Mouse (Mus musculus) MEL (cell line): ENCODE data around the gene Omd. TPM values are rescaled to one million over a fixed set of nuclear protein-coding genes. Genes with fewer than 3 reads are reported as not detected.

Experiments
- DNase-seq: peaks from one replicate; pipeline ENCODE4 v3.0.0; 2011; ENCODE audit warnings: low read depth, low spot score
- H3K27ac ChIP-seq: 2 replicates; pipeline ENCODE4 v1.5.1; 2012; ENCODE audit warnings: low read depth, mild to moderate bottlenecking, control low read depth, low read length, moderate library complexity; ENCODE audit not compliant: control insufficient read depth
- H3K27me3 ChIP-seq, 2 experiments: fragments of 150-350 bp in 1 of 2; sonication (generic) in 1 of 2; 2 replicates each; pipeline ENCODE4 v1.6.1; 2012; ENCODE audit warnings: low read length in 2 of 2, mild to moderate bottlenecking in 2 of 2, improper control_type of control experiment in 1 of 2, moderate library complexity in 1 of 2; ENCODE audit not compliant: insufficient read depth in 2 of 2, control insufficient read depth in 1 of 2
- H3K36me3 ChIP-seq, 2 experiments: 2 replicates each; pipeline ENCODE4 v1.6.1; 2012 to 2014; ENCODE audit warnings: low read length in 2 of 2, improper control_type of control experiment in 1 of 2, inconsistent platforms in 1 of 2, mild to moderate bottlenecking in 1 of 2; ENCODE audit not compliant: insufficient read depth in 2 of 2, control insufficient read depth in 1 of 2
- H3K4me1 ChIP-seq, 2 experiments: fragments of 150-350 bp in 1 of 2; sonication (generic) in 1 of 2; 2 replicates each; pipeline ENCODE4 v1.6.1; 2012; ENCODE audit warnings: low read length in 2 of 2, improper control_type of control experiment in 1 of 2, mild to moderate bottlenecking in 1 of 2; ENCODE audit not compliant: insufficient read depth in 2 of 2, control insufficient read depth in 1 of 2
- H3K4me3 ChIP-seq, 2 experiments: fragments of 150-350 bp in 1 of 2; sonication (generic) in 1 of 2; 2 replicates each; pipeline ENCODE4 v1.5.1; 2012; ENCODE audit warnings: low read depth in 2 of 2, low read length in 2 of 2, mild to moderate bottlenecking in 2 of 2, moderate library complexity in 2 of 2, control low read depth in 1 of 2, improper control_type of control experiment in 1 of 2; ENCODE audit not compliant: control insufficient read depth in 1 of 2, insufficient read depth in 1 of 2
- H3K79me2 ChIP-seq: 2 replicates; pipeline ENCODE4 v1.6.1; 2012; ENCODE audit warnings: mild to moderate bottlenecking, low read length, moderate library complexity; ENCODE audit not compliant: control insufficient read depth, poor library complexity, insufficient read depth
- H3K9ac ChIP-seq: 2 replicates; pipeline ENCODE4 v1.6.1; 2012; ENCODE audit warnings: low read depth, mild to moderate bottlenecking, control low read depth, low read length, moderate library complexity; ENCODE audit not compliant: control insufficient read depth, poor library complexity, severe bottlenecking
- H3K9me3 ChIP-seq: fragments of 150-350 bp; sonication (generic); replicated peaks from 2 replicates; pipeline ENCODE4 v1.6.1; 2012; ENCODE audit warnings: mild to moderate bottlenecking, low read length, improper control_type of control experiment, moderate library complexity; ENCODE audit not compliant: insufficient read depth
- CHD2 ChIP-seq: IDR thresholded peaks from 2 replicates; pipeline ENCODE4 v1.6.1; 2011; ENCODE audit warnings: low read length, improper control_type of control experiment
- CTCF ChIP-seq, 3 experiments: IDR thresholded peaks in 2 of 3; conservative IDR thresholded peaks in 1 of 3; 2 replicates each; pipeline ENCODE4 v1.5.1; 2011 to 2012; ENCODE audit warnings: low read length in 3 of 3, low read depth in 2 of 3, mild to moderate bottlenecking in 2 of 3, improper control_type of control experiment in 1 of 3, inconsistent platforms in 1 of 3, mixed read lengths in 1 of 3, moderate library complexity in 1 of 3; ENCODE audit not compliant: control insufficient read depth in 1 of 3, insufficient read depth in 1 of 3, poor library complexity in 1 of 3, severe bottlenecking in 1 of 3
- EP300 ChIP-seq, 2 experiments: IDR thresholded peaks; 2 replicates each; pipeline ENCODE4 v1.6.1; 2011; ENCODE audit warnings: improper control_type of control experiment in 2 of 2, low read length in 2 of 2, low read depth in 1 of 2, mild to moderate bottlenecking in 1 of 2
- ETS1 ChIP-seq: IDR thresholded peaks from 2 replicates; pipeline ENCODE4 v1.6.1; 2012; ENCODE audit warnings: low read depth, mild to moderate bottlenecking, inconsistent platforms, low read length, improper control_type of control experiment, moderate library complexity
- GABPA ChIP-seq: IDR thresholded peaks from 2 replicates; pipeline ENCODE4 v1.6.1; 2012; ENCODE audit warnings: low read depth, mild to moderate bottlenecking, inconsistent platforms, low read length, improper control_type of control experiment, moderate library complexity
- GATA1 ChIP-seq: IDR thresholded peaks from 2 replicates; pipeline ENCODE4 v1.6.1; 2011; ENCODE audit warnings: low read depth, low read length, improper control_type of control experiment
- HCFC1 ChIP-seq: IDR thresholded peaks from 2 replicates; pipeline ENCODE4 v1.6.1; 2012; ENCODE audit warnings: low read depth, mild to moderate bottlenecking, inconsistent platforms, low read length, improper control_type of control experiment, moderate library complexity
- JUND ChIP-seq: IDR thresholded peaks from 2 replicates; pipeline ENCODE4 v1.6.1; 2011; ENCODE audit warnings: low read depth, mild to moderate bottlenecking, improper control_type of control experiment, low read length
- MAFK ChIP-seq: IDR thresholded peaks from 2 replicates; pipeline ENCODE4 v1.6.1; 2011; ENCODE audit warnings: low read depth, mild to moderate bottlenecking, low read length, improper control_type of control experiment, borderline replicate concordance
- MAZ ChIP-seq: IDR thresholded peaks from 2 replicates; pipeline ENCODE4 v1.6.1; 2012; ENCODE audit warnings: low read depth, mild to moderate bottlenecking, inconsistent platforms, low read length, improper control_type of control experiment
- MXI1 ChIP-seq: IDR thresholded peaks from 2 replicates; pipeline ENCODE4 v1.6.1; 2011; ENCODE audit warnings: mild to moderate bottlenecking, low read depth, low read length, improper control_type of control experiment
- MYB ChIP-seq: IDR thresholded peaks from 2 replicates; pipeline ENCODE4 v1.6.1; 2011; ENCODE audit warnings: mild to moderate bottlenecking, low read depth, low read length, improper control_type of control experiment
- NRF1 ChIP-seq: IDR thresholded peaks from 2 replicates; pipeline ENCODE4 v1.6.1; 2014; ENCODE audit warnings: low read depth, mild to moderate bottlenecking, inconsistent platforms, low read length, improper control_type of control experiment, moderate library complexity; ENCODE audit not compliant: poor library complexity, insufficient read depth, severe bottlenecking
- POLR2A ChIP-seq, 2 experiments: IDR thresholded peaks; 2 replicates each; pipeline ENCODE4 v1.6.1; 2011 to 2012; ENCODE audit warnings: low read length in 2 of 2, mild to moderate bottlenecking in 2 of 2, control low read depth in 1 of 2, improper control_type of control experiment in 1 of 2, low read depth in 1 of 2, moderate library complexity in 1 of 2; ENCODE audit not compliant: control insufficient read depth in 1 of 2, insufficient read depth in 1 of 2, poor library complexity in 1 of 2
- POLR2AphosphoS2 ChIP-seq: IDR thresholded peaks from 2 replicates; pipeline ENCODE4 v1.6.1; 2011; ENCODE audit warnings: low read length, improper control_type of control experiment
- POLR2AphosphoS5 ChIP-seq: IDR thresholded peaks from 2 replicates; pipeline ENCODE4 v1.6.1; 2012; ENCODE audit warnings: low read depth, borderline replicate concordance, mild to moderate bottlenecking, inconsistent platforms, low read length, moderate library complexity, mixed read lengths
- RAD21 ChIP-seq: IDR thresholded peaks from 2 replicates; pipeline ENCODE4 v1.6.1; 2011; ENCODE audit warnings: mild to moderate bottlenecking, low read depth, low read length, improper control_type of control experiment
- RCOR1 ChIP-seq: IDR thresholded peaks from 2 replicates; pipeline ENCODE4 v1.6.1; 2012; ENCODE audit warnings: low read depth, mild to moderate bottlenecking, inconsistent platforms, low read length, improper control_type of control experiment
- SIN3A ChIP-seq: IDR thresholded peaks from 2 replicates; pipeline ENCODE4 v1.6.1; 2012; ENCODE audit warnings: low read length, improper control_type of control experiment, inconsistent platforms
- SMC3 ChIP-seq: IDR thresholded peaks from 2 replicates; pipeline ENCODE4 v1.6.1; 2011; ENCODE audit warnings: low read depth, low read length, improper control_type of control experiment
- TAL1 ChIP-seq: IDR thresholded peaks from 2 replicates; pipeline ENCODE4 v1.6.1; 2012; ENCODE audit warnings: mild to moderate bottlenecking, inconsistent platforms, low read length, moderate library complexity, mixed read lengths
- TBP ChIP-seq: IDR thresholded peaks from 2 replicates; pipeline ENCODE4 v1.8.0; 2011; ENCODE audit warnings: low read depth, low read length, improper control_type of control experiment
- TCF12 ChIP-seq: IDR thresholded peaks from 2 replicates; pipeline ENCODE4 v1.6.1; 2014; ENCODE audit warnings: low read depth, mild to moderate bottlenecking, inconsistent platforms, low read length, improper control_type of control experiment, moderate library complexity
- UBTF ChIP-seq: IDR thresholded peaks from 2 replicates; pipeline ENCODE4 v1.6.1; 2012; ENCODE audit warnings: low read depth, mild to moderate bottlenecking, inconsistent platforms, low read length, improper control_type of control experiment, moderate library complexity, borderline replicate concordance; ENCODE audit not compliant: insufficient read depth
- USF2 ChIP-seq, 2 experiments: IDR thresholded peaks; 2 replicates each; pipeline ENCODE4 v1.6.1; 2011 to 2012; ENCODE audit warnings: improper control_type of control experiment in 2 of 2, low read length in 2 of 2, borderline replicate concordance in 1 of 2, inconsistent platforms in 1 of 2, low read depth in 1 of 2, mild to moderate bottlenecking in 1 of 2; ENCODE audit not compliant: insufficient read depth in 1 of 2
- ZC3H11A ChIP-seq: IDR thresholded peaks from 2 replicates; pipeline ENCODE4 v1.6.1; 2012; ENCODE audit warnings: low read depth, mild to moderate bottlenecking, inconsistent platforms, low read length, improper control_type of control experiment
- ZMIZ1 ChIP-seq: IDR thresholded peaks from 2 replicates; pipeline ENCODE4 v1.6.1; 2012; ENCODE audit warnings: low read depth, mild to moderate bottlenecking, inconsistent platforms, low read length, improper control_type of control experiment, moderate library complexity
- ZNF384 ChIP-seq: IDR thresholded peaks from 2 replicates; pipeline ENCODE4 v1.6.1; 2012; ENCODE audit warnings: low read depth, mild to moderate bottlenecking, inconsistent platforms, low read length, improper control_type of control experiment
- polyA plus RNA-seq, 2 experiments: library from polyadenylated mRNA; stranded (reverse) in 1 of 2; unstranded in 1 of 2; fragments of >175 nt in 1 of 2; fragments of >200 nt in 1 of 2; gene quantifications; 2 replicates each; pipeline versions ENCODE4 v1.2.1 to v1.2.4; 2012; ENCODE audit warnings: low replicate concordance in 2 of 2, low read depth in 1 of 2; ENCODE audit not compliant: insufficient read length in 2 of 2, insufficient read depth in 1 of 2, missing spikeins in 1 of 2
- total RNA-seq: library from RNA; depleted of rRNA; stranded (reverse); fragments of 300-350 nt; gene quantifications from 2 replicates; pipeline ENCODE4 v1.2.3, GENCODE M21; 2012

The Omd gene
- total and polyA plus RNA-seq, 3 experiments, result 0.04 to 4.1 TPM; not detected in 1

DNA sequence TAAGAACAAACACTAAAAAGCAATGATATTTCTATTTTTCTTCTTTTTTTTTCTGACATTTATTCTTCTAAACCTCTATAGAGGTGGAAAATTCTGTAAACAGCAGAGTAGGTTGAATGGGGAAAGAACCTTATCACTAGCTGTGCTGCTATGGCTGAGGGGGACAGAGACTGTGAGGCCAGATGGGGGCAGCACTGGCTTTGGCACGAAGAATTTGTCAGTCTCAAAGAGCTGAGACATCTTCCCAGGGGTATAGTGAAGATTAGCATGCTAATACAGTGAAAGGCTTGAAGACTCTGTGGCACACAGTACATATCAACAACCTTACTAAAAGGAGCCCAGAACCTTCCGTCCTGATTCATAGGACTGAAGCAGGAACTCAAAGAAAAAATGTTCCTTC lies 23.1 kb upstream of the Omd start:
- no peaks in the 10 kb centered on the region for H3K9me3 ChIP-seq
- no peaks in the 10 kb centered on the region for H3K27me3 ChIP-seq
- TF ChIP-seq RAD21 (peak; percentile 73), SMC3 (peak; percentile 81), NRF1 (no peak), CTCF (IDR thresholded peaks at IDR 0.05 in 2 of 3, conservative IDR thresholded peaks at IDR 0.05 in 1 of 3; ENCODE audit: control insufficient read depth in 1 of 3, insufficient read depth in 1 of 3, low read depth in 2 of 3, low read length in 3 of 3, poor library complexity in 1 of 3, severe bottlenecking in 1 of 3) (peak; percentile 45 to 79 (median 76)), SIN3A (0 out of 2 replicates have a peak, but pooled peaks have one; percentile 22), ZC3H11A (peak; percentile 62), GABPA (no peak)
- DNase-seq, result peak; percentile 66
- H3K79me2 ChIP-seq, result no peaks in the 10 kb centered on the region
- no peak overlapping the region for H3K4me3 ChIP-seq
- H3K27ac ChIP-seq, result no peak overlapping the region
- H3K9ac ChIP-seq, result no peak overlapping the region
- H3K36me3 ChIP-seq, result peaks cover 0 to 10% of the 10 kb centered on the region in 2 experiments; a peak in 2 of 4 replicates
- H3K4me1 ChIP-seq, result peaks cover 6 to 8% of the 10 kb centered on the region in 2 experiments

GRCm38 (mm10) chr13:49560886-49561285 lies 21.4 kb upstream of the Omd start:
- Histone ChIP-seq H3K9ac (no peak overlapping the region), H3K27me3 (no peaks in the 10 kb centered on the region), H3K79me2 (no peaks in the 10 kb centered on the region), H3K4me1 (peaks cover 6 to 8% of the 10 kb centered on the region in 2 experiments), H3K9me3 (no peaks in the 10 kb centered on the region), H3K4me3 (no peak overlapping the region), H3K27ac (peak overlapping the region; percentile 37; the same call in 1 of the 2 replicates), H3K36me3 (peaks cover 0 to 10% of the 10 kb centered on the region in 2 experiments; a peak in 2 of 4 replicates)
- TF ChIP-seq POLR2A (IDR thresholded peaks at IDR 0.05; ENCODE audit: control insufficient read depth in 1 of 2, insufficient read depth in 1 of 2, low read depth in 1 of 2, low read length in 2 of 2, poor library complexity in 1 of 2) (no peak), MAZ (no peak), ETS1 (peak; percentile 82), MYB (no peak), RCOR1 (peak; percentile 50; the same call in 1 of the 2 replicates), ZMIZ1 (no peak), ZNF384 (no peak), MXI1 (no peak), POLR2AphosphoS2 (no peak), POLR2AphosphoS5 (no peak), RAD21 (no peak), TBP (no peak), MAFK (no peak), TAL1 (peak; percentile 69), JUND (no peak), HCFC1 (no peak), CHD2 (no peak), GABPA (no peak), TCF12 (peak; percentile 70; the same call in 1 of the 2 replicates), EP300 (IDR thresholded peaks at IDR 0.05; ENCODE audit: low read depth in 1 of 2, low read length in 2 of 2) (peak; percentile 68 to 76), GATA1 (peak; percentile 68), USF2 (IDR thresholded peaks at IDR 0.05; ENCODE audit: borderline replicate concordance in 1 of 2, insufficient read depth in 1 of 2, low read depth in 1 of 2, low read length in 2 of 2) (no peak), UBTF (no peak)
- peak; percentile 65 for DNase-seq
